Mouse (Mus musculus) B cell, adult 67 days (primary cell): Measurements from ENCODE around the gene 4930572O03Rik. TPM values are rescaled to one million over a fixed set of nuclear protein-coding genes. Genes with fewer than 3 reads are reported as not detected.

Experiments used
- total RNA-seq, 2 experiments: library from RNA; stranded (reverse); gene quantifications; 4 replicates each; pipeline ENCODE4 v1.2.4; 2023

The 4930572O03Rik gene
- total RNA-seq, result not detected

GRCm38 (mm10) chr5:15656959-15657358 lies at the start of gene 4930572O03Rik:
TSS of gene 4930572O03Rik (minus strand) at chr5:15657059.

GRCm38 (mm10) chr5:15618764-15619163 lies 38.1 kb downstream of the 4930572O03Rik start, which contains the start of gene Speer4d:
TSS of gene Speer4d (plus strand) at chr5:15619064.

Other genes with a start within 250 kb of the 4930572O03Rik start
- not detected for gene Gm21149, start 180.5 kb downstream of the 4930572O03Rik start, total RNA-seq
- not detected for gene Gm21190, start 127.8 kb downstream of the 4930572O03Rik start, total RNA-seq
- not detected for gene Gm21083, start 79.7 kb downstream of the 4930572O03Rik start, total RNA-seq
- not detected for gene Speer4d, start 38.0 kb downstream of the 4930572O03Rik start, total RNA-seq
- not detected for gene Speer4c, start 57.2 kb upstream of the 4930572O03Rik start, total RNA-seq